Mouse (Mus musculus) adrenal gland, adult 2 months (tissue): ENCODE data around the gene Amph. TPM values are rescaled to one million over a fixed set of nuclear protein-coding genes. Genes with fewer than 3 reads are reported as not detected.

Experiments
- DNase-seq: peaks from one replicate; pipeline ENCODE4 v3.0.0; 2021
- polyA plus RNA-seq: library from polyadenylated mRNA; depleted of rRNA; stranded (reverse); fragments of >200 nt; gene quantifications from 2 replicates; pipeline ENCODE4 v1.2.3, GENCODE M21; 2012; rRNA removed
- total RNA-seq, 2 experiments: library from RNA; stranded (reverse); gene quantifications; 2 replicates each; pipeline ENCODE4 v1.2.3; 2021

The Amph gene
- total and polyA plus RNA-seq, 3 experiments = 1.2 to 10.2 (median 5.5) TPM

GRCm38 (mm10) chr13:19139771-19140170 lies 191.8 kb downstream of the Amph start:
- no peak for DNase-seq

- DNase-seq = no peak
These were observed 195.8 kb downstream of the Amph start for GRCm38 (mm10) chr13:19143766-19144165.

- DNase-seq = no peak
These were observed 199.5 kb downstream of the Amph start for GRCm38 (mm10) chr13:19147468-19147867.

GRCm38 (mm10) chr13:19149574-19149973 lies 201.6 kb downstream of the Amph start:
- no peak for DNase-seq

DNA sequence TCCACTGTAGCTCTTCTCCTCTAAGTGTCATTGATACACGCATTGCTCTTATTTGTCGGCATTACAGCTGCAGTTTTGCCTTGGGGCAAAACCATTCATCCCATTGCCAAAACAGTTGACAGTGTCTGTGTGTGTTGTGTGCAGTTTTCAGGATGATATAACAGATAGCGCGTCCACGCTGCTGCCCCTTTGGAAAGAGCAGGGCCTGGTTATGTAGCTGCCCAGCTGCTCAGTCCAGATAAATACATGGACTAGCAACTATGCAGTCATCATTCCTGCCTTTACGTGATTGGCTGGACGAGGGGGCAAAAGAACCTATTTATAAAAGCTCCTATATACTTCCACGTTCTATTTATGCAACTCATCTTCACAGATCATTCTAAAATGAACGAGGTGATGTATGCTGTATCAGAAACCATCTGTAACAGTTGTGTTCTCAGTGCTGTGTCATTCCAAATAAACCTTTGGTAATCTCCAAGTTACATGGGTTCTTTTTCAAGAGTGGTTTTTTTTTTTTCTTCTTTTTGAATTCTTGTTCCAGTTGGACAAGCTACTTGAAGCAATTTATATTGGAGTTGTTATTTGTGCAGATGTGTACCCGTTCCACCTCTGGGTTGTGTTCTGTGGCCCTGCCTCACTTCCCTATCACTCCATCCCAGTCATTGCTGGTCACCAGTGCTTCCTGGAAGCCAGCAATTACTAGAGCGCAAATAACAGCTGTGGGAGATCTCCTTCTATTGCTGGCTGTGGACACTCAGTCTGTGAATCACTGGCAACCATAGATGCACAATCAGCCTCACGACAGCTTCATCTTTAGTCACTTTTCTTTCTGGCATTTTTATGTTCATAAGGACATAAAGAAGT lies 202.7 kb downstream of the Amph start:
- no peak for DNase-seq

- DNase-seq = no peak
These were observed 204.1 kb downstream of the Amph start for GRCm38 (mm10) chr13:19152126-19152525.

DNA sequence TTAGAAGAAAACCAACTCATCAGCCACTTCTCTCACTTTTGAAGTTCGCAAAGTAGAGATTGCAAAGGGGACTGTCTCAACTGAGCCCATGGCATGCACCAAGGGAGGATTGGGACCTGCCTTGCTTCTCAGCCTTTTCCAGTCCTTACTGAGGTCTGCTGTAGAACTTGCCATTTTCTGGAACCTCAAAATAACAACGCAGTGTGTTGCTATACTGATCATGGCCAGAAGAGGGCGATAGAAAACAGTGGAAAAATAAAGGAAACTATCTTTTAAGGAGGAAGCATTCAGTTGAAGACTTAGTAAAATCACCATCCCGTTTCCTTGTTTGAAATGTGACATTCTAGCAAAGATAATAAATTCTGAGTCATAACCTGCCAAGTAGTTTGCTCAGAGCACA lies 210.5 kb downstream of the Amph start:
- DNase-seq = peak; percentile 35

GRCm38 (mm10) chr13:19160616-19161015 lies 212.6 kb downstream of the Amph start:
- DNase-seq = no peak

- no peak for DNase-seq
These were observed 213.1 kb downstream of the Amph start for GRCm38 (mm10) chr13:19161111-19161510.

DNA sequence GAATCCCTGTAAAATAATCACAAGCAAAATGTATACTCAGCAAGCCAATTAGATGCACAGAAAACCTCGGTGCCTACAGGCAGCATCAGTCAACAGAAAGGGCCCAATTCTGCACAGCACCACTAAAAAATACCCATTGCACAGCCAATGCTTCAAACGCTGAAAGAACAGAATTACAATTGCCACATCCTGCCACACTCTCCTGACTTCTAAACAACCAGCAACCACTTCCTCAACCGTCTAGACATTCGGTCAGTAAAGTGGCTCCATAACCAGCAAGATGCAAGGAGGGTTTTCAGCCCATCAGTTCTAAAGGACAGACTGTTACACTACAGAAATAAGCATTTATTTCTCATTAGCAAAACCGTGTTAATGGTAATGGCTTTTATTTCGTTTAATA lies 214.1 kb downstream of the Amph start:
- no peak for DNase-seq

DNA sequence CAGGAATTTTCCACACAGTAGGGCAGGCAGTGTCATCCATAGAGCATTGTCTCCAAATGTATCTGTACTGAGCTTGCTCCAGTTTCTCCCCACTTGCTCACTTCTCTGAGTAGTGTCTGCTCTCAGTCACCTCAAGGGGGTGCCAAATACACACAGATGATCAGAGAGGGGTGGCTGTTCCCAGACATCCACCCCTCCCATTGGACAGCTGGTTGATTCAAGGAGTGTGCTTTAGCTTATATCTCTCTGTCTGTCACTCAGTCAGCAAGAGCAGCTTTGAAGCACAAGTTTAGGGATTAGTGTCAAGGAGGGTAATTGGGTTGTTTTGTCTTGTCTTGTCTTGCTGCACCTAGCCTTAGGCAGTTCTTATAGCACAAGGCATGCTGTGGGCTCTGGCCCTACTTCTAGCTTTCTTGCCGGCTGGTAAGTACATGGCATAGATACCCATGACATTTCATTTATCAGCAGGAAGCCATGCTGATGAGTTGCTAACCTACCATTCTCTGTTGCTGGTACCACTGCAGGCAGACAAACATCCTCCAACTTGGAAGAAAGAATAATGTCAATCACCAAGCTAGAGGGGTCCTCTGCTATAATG lies 229.8 kb downstream of the Amph start:
- peak; percentile 49 for DNase-seq

DNA sequence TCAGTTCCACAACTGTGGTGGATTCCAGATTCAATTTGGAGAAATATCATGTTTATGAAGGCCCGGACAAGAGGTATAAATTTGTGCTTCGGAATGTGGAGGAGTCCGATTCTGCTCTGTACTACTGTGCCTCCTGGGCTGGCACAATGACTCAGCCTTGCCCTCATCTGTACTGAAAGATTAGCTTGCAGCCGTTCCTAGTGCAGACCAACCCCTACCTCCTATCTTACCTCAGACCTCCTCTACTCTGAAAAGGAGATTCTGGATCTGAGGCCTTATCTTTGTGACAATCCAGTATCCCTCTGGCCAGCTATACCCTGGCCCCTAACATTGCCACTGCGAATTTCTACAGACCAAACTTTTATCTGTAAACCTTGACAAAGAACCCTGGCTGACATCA lies 230.3 kb downstream of the Amph start:
- no peak for DNase-seq

GRCm38 (mm10) chr13:19182259-19182658 lies 234.3 kb downstream of the Amph start:
- no peak for DNase-seq

- DNase-seq = no peak
These were observed 242.0 kb downstream of the Amph start for GRCm38 (mm10) chr13:19190052-19190451.

DNA sequence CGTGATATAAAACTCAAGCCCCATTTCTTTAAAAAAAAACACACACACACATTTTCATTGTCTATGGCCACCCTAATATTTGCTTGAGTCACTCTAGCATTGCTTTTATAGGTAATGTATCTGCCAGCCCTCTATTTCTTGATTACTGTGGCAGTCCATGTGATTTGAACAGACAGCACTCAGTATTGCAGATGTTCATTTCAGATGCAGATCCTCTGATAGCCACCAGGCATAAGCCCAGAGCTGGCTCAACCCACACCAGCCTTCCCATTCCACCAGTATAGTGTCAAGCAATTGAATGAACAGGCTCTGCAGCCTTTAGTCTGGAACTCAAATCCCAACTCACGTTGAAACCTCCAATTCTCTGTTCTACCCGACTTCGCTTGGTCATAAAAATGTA lies 246.8 kb downstream of the Amph start:
- no peak for DNase-seq

DNA sequence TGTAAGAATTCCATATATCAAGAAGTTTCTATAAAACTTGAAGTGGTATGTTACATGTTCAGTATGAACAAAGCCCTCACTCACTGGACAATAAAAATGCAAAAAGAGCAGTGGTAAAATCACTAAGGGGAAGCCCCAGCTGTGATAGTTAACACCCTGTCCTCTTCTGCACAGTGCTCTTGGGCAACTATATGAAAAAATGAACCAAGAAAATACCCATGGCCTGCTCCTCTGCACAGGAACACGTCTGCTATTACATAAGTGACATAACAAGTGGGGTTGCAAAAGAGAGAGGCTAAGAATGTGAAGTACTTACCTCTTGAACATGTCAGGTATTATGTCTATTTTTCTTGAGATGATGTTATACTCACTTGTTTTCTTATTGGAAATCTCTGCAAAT lies 247.5 kb downstream of the Amph start:
- no peak for DNase-seq

Other genes with a start within 250 kb of the Amph start
- 10 to 100 TPM; 73.9 to 76.0 TPM for gene Vps41, start 230.9 kb upstream of the Amph start, total RNA-seq
- gene Vps41, start 230.9 kb upstream of the Amph start, polyA plus RNA-seq = 8.5 and 8.8 TPM in 2 replicates